Mouse (Mus musculus): ENCODE measurements around the gene D930048N14Rik.
"Not testable (repeated sequence)": the region's sequence is repeated elsewhere in the genome, so short reads cannot be mapped to it uniquely, and the experiment has no call there.

Gene D930048N14Rik

GRCm38 (mm10) chr11:51652889-51653418, 2.2 kb downstream of the D930048N14Rik start:
- DNase-seq (ENCODE audit: low spot score in 2 of 2), result no peak

GRCm38 (mm10) chr11:51653736-51654135, 3.0 kb downstream of the D930048N14Rik start:
- no peak for DNase-seq (ENCODE audit: low spot score in 2 of 2)

GRCm38 (mm10) chr11:51654891-51655290, 4.1 kb downstream of the D930048N14Rik start:
- no peak for DNase-seq (ENCODE audit: low spot score in 2 of 2)

GRCm38 (mm10) chr11:51656798-51657521, 6.2 kb downstream of the D930048N14Rik start:
- no peak for DNase-seq (ENCODE audit: low spot score in 2 of 2)

GRCm38 (mm10) chr11:51658291-51658690, 7.5 kb downstream of the D930048N14Rik start:
- DNase-seq (ENCODE audit: low spot score in 2 of 2), result no peak

GRCm38 (mm10) chr11:51658705-51659104, 8.0 kb downstream of the D930048N14Rik start:
- DNase-seq (ENCODE audit: low spot score in 2 of 2), result no peak

- no peak for DNase-seq (ENCODE audit: low spot score in 2 of 2)
These were observed 11.2 kb downstream of the D930048N14Rik start for GRCm38 (mm10) chr11:51661867-51662365.

- DNase-seq (ENCODE audit: low spot score in 2 of 2), result no peak
These were observed 11.9 kb downstream of the D930048N14Rik start for GRCm38 (mm10) chr11:51662632-51663031.

- not testable (repeated sequence) for DNase-seq (ENCODE audit: low spot score in 2 of 2)
These were observed 14.0 kb downstream of the D930048N14Rik start for GRCm38 (mm10) chr11:51664747-51665146.

- DNase-seq (ENCODE audit: low spot score in 2 of 2), result no peak
These were observed 20.1 kb downstream of the D930048N14Rik start for GRCm38 (mm10) chr11:51670846-51671245.

- no peak for DNase-seq (ENCODE audit: low spot score in 2 of 2)
These were observed 20.6 kb downstream of the D930048N14Rik start for GRCm38 (mm10) chr11:51671376-51671775.

- no peak for DNase-seq (ENCODE audit: low spot score in 2 of 2)
These were observed 22.5 kb downstream of the D930048N14Rik start for GRCm38 (mm10) chr11:51673291-51673690.

GRCm38 (mm10) chr11:51675386-51675785, 24.6 kb downstream of the D930048N14Rik start:
- DNase-seq (ENCODE audit: low spot score in 2 of 2), result no peak

- no peak for DNase-seq (ENCODE audit: low spot score in 2 of 2)
These were observed 27.1 kb downstream of the D930048N14Rik start for GRCm38 (mm10) chr11:51677737-51678418.

- DNase-seq (ENCODE audit: low spot score in 2 of 2), result no peak
These were observed 28.7 kb downstream of the D930048N14Rik start for GRCm38 (mm10) chr11:51679466-51679865.

GRCm38 (mm10) chr11:51681324-51681975, 30.7 kb downstream of the D930048N14Rik start:
- DNase-seq (ENCODE audit: low spot score in 2 of 2), result peak; percentile 87 to 95

- DNase-seq (ENCODE audit: low spot score in 2 of 2), result no peak
These were observed 31.2 kb downstream of the D930048N14Rik start for GRCm38 (mm10) chr11:51681976-51682374.

GRCm38 (mm10) chr11:51688330-51689328, 37.9 kb downstream of the D930048N14Rik start, which contains the start of gene 0610009B22Rik:
Gene 0610009B22Rik, minus strand, starts transcription at chr11:51688874.
- DNase-seq (ENCODE audit: low spot score in 2 of 2), result peak; percentile 99 to 100

GRCm38 (mm10) chr11:51689343-51689742, 38.6 kb downstream of the D930048N14Rik start:
- no peak for DNase-seq (ENCODE audit: low spot score in 2 of 2)

GRCm38 (mm10) chr11:51690597-51690996, 39.8 kb downstream of the D930048N14Rik start:
- DNase-seq (ENCODE audit: low spot score in 2 of 2), result not testable (repeated sequence)

- DNase-seq (ENCODE audit: low spot score in 2 of 2), result no peak
These were observed 44.2 kb downstream of the D930048N14Rik start for GRCm38 (mm10) chr11:51694984-51695383.
